Mouse (Mus musculus): ENCODE measurements around the gene Ubxn11.

Ubxn11 gene

DNA sequence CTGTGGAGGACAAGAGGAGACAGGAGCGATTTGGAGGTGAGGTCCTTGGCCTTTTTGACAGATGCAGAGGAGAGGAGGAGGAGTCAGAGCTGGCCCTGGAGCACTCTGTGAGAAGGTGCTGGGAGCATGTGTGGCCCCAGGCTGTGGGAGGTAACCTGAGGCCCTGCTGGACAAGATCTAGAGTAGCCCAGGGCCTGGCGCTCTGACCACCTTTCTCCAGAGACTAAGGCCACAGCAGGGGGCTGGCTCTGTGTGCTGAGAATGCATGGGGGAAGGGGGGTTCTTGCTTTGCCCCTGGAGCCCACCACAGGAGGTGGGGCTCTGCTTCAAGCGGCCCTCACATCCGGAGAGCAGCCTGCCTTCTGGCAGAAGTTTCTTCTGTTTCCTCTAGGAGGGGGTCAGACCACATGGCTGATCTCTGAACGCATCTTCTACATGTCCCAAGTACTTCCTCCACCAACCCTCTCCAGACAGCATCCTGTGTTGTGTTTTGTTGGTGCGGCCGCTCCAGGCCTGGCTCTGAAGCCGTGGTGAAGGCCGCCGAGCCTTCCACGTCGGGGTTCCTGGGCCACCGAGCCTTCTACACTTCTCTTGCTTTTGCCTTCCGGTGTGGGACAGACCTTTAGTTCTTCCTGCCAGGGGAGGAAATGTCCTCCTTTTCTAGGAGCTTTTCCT, 15.9 kb downstream of the Ubxn11 start:
- DNase-seq (ENCODE audit: low read depth, low spot score), result peak; percentile 69

DNA sequence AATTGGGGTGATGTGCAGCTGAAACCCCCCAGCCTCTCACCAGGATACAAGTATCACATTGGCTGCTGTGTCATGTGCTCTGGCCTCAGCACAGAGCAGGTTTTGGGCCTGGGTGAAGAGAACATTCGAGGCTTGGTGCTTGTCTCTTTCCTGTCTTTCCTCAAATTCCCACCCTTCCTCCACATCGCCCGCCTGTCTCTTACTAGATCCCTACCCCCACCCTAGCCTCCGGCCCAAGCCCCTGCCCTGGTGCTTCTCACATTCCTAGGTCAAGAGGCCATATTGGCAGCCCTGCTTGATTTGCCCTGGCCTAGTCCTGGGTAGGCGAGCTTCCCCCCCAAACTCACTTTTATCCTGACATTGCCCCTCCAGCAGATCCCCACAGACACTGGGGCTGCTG, 16.7 kb downstream of the Ubxn11 start:
- DNase-seq (ENCODE audit: low read depth, low spot score), result no peak

DNA sequence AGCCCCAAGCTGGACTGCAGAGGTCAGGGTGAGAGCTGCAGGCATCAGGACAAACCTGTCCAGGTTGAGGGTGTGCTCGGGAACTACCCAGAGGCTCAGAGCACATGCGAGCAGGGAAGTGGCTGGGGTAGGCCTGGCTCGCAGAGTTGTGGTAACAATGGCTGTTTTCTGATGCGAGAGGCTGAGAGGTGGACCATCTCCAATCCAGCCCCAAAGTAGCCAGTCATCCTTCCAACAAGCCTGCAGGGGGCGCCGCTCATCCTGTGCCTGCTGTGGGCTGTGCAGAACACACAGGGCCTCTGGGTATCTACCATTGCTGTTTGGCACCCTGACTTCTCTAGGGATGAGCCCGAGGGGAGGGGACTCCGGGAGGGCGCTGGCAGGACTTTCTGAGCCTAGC, 17.3 kb downstream of the Ubxn11 start:
- DNase-seq (ENCODE audit: low read depth, low spot score), result peak; percentile 78

DNA sequence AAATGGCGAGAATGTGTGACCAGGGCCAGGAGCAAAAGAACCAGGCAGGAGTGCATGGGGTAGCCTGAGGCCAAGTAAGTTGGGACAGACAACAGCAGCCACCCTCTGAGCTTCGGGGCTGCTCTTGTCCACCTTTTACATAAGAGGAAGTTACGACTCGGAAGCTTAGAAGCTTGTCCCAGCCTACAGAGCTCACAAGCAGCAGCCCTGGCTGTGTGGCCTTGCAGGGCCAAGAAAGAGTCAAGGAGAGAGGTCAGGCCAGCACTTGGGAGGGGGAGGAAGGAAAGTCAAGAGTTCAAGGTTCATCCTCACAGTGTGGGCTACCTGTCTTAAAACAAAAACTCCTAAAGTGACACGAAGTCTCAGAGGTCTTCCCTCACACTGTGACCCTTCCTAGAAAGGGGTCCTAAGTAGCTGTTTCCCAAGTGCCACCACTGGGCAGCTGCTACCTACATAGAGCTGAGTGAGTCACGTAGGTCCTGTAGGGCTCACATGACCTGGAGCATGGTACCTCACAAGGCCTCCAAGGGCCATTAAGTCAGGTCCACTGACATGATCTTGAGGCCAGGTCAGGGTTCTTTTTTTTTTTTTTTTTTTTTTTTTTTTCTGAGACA, 17.9 kb downstream of the Ubxn11 start:
- no peak for DNase-seq (ENCODE audit: low read depth, low spot score)

DNA sequence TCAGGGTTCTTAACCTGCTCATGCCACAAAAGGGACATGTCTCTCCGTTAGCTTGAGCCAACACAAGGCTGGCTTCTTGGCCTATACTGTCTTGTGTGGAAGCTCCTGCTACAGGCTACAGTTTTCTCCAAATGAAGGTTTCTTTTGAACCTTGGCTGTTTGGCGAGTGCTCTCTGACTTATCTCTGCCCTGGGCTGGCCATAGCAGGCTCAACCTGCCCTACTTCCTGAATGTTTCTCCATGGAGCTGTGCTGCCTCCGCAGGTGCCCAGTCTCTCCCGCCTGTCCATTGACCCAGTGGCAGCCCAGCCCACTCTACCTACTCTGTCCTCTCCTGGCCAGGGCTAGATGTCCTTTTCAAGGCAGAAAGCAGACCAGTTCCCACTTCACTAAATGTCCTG, 18.5 kb downstream of the Ubxn11 start:
- peak; percentile 10 for DNase-seq (ENCODE audit: low read depth, low spot score)

DNA sequence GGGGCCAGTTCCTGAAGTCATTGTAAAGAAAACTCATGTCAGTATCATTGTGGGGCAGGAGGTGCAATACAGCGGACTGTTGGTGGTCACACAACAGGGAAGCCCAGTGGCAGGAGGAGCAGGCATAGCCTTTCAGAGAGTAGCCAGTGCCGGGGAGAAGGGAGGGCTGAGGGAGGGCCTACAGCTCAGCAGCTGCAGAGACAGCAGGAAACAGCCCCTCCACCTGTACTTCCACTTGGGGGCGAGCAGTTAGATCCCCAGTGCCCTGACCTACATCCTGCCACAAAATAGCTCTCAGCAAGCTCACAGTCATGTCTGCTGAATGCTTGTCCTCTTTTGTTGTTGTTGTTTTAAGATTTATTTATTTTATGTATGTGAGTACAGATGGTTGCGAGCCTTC, 19.2 kb downstream of the Ubxn11 start:
- peak; percentile 74 for DNase-seq (ENCODE audit: low read depth, low spot score)

DNA sequence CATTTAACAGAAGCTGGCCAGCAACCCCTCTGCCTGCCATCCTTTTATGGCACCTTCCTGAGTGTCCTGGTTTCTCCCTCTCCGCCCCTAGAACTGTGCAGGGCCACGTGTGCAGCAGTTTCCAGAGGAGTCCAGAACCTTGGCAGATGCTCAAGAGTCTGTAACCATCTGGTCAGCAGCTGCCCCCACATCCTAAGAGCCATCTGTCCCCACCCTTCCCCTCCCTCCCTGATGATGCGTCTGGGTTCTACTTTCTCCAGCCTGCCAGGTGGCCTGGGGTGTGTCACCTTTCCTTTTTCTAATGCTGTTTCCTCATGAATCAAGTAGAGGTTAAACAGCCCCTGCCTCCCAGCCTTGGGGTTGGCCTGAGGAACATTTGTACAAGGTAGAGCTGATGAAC, 19.9 kb downstream of the Ubxn11 start:
- DNase-seq (ENCODE audit: low read depth, low spot score), result peak; percentile 14

DNA sequence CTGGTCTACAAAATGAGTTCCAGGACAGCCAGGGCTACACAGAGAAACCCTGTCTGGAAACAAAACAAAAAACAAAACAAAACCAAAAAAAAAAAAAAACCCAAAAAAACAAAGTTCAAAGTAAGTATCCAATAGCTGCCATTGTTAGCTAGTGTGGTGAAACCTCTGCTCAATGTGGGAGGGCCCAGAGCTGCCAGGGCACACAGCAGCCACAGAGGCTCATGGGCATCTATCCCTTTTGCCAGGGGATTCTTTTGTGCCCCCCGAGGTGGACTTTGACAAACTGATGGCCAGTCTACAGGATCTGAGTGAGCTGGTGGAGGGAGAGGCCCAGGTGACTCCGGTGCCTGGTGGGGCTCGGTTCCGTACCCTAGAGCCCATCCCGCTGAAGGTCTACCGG, 20.8 kb downstream of the Ubxn11 start:
- peak; percentile 23 for DNase-seq (ENCODE audit: low read depth, low spot score)

DNA sequence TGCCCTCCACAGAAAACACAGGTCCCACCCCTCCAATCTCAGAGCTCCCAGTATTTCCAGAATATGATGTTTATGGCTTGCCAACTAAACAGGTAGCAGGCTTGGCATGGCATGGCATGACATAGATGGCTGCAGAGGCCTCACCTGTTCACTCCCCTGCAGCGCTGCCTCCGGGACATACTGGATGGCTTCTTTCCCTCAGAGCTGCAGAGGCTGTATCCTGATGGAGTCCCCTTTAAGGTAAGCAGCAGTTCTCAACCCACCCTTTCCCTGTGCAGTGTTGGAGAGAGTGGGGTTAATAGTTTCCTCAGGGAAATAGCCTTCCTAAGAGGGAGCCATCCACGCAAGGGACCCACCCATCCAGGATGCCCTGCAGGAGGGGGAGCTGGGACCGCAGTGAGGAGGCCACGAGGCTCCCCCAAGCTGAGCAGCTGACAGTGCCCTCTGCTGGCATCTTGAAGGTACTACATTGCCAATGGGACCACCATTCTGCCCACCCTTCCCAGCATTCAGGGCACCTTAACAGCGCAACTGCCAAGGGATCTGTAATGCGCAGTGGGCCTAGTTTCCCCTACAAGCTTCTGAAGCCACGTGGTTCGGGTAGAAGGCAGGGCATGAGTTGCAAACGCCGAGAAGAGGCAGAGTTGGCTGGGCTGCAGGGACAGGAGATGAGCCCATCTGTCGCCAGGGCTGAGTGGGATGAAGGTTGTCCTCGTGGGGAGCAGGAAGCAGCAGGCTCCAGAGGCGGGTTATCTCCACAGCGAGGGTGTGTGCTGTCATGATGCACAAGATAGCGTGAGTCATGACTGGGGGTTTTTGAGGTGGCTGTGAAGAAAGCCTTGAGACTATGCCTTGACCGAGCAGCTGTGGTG, 21.5 kb downstream of the Ubxn11 start:
- peak; percentile 85 for DNase-seq (ENCODE audit: low read depth, low spot score)

DNA sequence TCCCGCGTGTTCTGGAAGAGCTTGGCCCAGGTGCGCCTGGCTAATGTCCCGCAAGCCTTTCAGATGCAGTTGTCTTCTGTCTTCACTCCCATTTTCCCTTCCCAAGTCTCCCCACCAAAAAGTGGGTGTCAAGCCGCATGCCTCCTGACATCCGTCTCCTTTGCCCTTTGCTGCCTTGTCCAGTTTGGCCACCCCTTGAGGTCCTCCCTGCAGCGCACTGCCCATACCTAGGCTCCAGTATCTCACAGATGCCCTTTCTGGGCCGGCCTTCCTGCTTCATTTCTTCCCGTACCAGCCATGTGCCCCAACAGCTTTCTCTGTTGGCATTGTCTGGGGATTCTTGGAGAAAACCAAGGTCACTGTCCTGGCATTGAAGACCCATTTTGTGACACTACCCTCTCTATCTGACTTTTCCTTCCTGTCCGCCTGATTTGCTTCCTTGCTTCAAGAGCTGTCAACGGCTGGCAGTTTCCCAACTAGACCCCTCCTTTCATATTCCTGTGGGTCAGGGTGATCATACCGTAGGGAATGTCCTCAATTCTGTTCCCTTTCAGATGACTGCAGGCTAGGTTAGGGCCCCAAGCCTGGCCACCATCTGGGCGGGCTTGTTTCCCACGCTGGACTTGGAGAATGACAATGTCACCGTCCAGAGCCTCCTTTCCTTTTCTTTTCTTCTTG, 23.2 kb downstream of the Ubxn11 start:
- no peak for DNase-seq (ENCODE audit: low read depth, low spot score)

DNA sequence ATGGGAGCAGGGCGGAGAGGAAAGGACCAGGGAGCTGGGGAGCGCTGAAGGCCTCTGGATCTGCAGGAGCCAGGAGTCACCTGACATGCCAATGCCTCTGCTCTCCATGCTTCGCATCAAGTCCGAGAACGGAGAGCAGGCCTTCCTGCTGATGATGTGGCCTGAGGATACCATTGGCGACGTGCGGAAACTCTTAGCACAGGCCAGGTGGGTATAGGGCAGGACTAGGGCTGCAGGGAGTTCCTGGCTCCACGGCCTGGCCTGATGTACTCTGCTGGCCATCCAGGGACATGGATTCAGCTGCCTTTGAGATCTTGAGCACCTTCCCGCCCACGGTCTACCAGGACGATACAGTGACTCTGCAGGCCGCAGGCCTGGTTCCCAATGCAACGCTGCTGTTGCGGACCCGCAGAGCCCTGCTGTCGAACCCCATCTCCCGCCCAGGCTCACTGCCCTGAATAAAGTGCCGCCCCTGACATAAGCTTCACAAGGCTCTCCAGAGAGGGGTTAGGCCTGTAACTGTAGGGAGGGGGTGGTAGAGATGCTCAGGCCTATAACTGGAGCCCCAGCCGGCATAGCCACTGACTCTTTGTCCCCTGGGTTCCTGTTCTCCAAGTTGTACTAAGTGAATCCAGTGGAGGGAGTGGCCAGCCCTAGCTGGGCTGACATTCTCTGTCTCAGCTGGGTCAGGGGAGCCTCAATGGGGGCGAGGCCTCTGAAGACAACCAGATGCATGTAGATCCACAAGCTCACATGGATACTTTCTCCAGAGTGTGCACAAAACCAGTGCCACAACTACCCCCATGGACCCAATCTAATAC, 24.1 kb downstream of the Ubxn11 start:
- no peak for DNase-seq (ENCODE audit: low read depth, low spot score)

DNA sequence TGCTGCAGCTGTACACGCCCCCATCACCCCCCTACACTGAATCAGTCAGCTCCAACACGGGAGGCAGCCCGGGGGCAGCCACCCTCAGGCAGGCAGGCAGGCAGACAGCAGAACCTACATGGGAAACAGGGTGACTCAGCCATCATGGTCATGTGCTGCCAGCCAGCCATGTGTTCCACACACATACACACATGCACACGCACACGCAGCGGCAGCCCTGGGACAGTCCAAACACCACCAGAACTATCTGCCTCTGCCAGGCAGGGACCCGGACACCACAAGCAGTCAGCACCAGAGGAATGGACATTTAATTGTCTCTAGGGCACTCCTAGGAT, 24.7 kb downstream of the Ubxn11 start:
- DNase-seq (ENCODE audit: low read depth, low spot score), result peak; percentile 37

DNA sequence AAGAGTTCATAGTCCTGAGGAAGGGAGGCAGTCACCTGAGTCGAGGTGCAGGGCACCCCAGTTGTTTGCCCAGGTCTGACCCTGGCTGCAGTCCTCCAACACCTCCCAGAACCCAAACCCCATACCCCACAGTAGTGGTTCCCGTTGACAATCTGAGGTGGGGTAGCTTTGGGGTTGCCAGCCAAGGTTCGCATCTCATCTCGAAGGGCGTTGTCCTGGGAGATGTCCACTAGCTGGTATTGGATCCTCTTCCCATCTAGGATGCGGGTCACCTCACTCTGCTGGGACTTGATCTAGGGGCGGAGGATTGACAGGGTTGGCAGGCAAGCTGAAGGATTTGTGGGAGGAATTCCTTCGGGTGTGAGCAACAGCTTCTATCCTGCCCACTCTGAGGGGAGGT, 25.4 kb downstream of the Ubxn11 start:
- DNase-seq (ENCODE audit: low read depth, low spot score), result no peak

DNA sequence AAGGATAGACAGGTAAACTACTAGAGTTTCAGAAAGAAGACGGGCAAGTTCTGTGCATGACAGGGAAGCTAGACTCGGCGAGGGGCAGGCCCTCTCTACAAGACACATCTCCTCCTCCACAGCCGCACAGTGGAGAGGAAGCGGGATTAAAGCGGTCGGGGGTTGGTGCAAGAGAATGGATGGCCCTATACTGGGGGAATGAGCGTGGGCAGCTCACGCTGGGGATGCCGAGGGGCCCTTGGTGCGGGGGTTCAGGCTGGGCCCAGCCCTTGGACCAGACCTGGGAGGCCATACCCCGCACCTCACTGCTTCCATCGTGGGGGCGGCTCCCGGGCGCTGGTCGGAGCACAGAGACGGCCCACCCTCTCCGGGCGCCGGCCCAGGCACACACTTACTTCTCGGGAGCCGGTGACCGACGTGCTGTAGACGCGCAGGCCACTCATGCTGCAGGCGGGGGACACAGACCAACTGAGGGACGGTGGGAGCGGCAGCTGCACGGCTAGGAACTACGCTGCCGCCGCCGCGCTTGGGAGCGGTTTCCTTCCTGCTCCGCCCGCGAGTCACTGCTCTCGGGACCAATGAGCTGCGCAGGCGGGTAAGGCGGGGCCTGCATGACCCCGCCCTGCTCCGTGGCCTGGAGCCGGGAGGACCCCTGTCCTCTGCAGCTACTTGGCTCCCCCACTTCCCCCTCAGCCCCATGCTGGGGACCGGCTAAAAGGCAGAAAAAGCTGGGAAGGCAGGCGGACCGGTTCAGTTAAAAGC, 26.0 kb downstream of the Ubxn11 start, which contains the start of gene Sh3bgrl3:
TSS of gene Sh3bgrl3 (minus strand) at position 569 of the 762 bp plus-strand sequence.
- DNase-seq (ENCODE audit: low read depth, low spot score), result peak; percentile 90

DNA sequence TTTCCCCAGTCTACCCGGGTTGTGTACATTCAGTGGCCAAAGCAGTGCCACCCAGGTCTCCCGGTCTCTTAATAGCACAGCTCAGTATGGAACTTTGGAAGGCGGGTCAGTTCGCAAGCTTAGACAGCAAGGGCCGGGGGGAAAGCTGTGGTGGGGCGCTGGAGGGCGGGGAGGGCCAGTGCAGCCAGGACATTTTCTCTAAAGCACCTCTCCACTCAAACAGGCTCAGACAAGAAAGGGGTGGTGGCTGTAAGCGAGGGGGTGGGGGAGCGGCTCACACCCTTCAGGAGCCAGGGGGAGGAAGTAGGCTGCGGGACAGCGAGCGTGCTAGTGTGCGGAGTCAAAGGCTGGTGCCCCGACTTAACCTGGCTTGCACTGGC, 26.6 kb downstream of the Ubxn11 start:
- peak; percentile 74 for DNase-seq (ENCODE audit: low read depth, low spot score)

DNA sequence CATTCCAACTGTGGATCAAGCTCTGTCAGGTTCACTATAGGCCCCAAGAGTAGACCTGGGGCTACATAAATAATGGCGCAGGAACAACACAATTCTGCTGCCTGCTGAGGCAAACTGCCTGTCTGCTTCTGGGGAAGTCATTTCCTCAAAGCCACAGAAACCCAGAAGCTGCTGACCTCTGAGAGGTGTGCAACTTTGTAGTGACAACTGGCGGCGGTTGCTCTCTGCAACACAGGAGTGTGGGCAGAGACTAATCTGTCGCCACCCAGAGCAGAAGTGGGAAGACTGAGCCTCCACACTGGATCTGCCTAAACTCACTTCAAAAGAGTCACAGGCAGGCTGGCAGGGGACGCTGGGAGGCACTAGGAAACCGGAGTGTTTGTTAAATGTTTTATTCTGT, 27.1 kb downstream of the Ubxn11 start:
- peak; percentile 36 for DNase-seq (ENCODE audit: low read depth, low spot score)

DNA sequence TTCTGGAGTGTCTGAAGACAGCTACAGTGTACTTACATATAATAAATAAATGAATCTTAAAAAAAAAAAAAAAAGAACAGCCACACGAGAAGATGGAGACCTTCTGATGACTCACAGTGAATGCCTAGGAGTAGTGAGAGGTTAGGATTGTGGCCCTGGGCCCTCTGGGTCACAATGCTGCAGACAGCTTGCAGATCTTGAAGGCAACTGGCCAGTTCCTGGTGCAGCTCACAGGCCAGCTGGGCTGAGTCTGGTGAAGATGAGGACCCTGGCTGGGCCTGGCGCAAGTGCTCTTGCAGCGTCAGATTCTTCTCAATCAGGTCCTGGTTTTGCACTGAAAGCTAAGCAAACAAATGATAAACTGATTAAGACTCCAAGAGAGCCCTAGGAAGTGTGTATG, 29.7 kb downstream of the Ubxn11 start:
- DNase-seq (ENCODE audit: low read depth, low spot score), result no peak

DNA sequence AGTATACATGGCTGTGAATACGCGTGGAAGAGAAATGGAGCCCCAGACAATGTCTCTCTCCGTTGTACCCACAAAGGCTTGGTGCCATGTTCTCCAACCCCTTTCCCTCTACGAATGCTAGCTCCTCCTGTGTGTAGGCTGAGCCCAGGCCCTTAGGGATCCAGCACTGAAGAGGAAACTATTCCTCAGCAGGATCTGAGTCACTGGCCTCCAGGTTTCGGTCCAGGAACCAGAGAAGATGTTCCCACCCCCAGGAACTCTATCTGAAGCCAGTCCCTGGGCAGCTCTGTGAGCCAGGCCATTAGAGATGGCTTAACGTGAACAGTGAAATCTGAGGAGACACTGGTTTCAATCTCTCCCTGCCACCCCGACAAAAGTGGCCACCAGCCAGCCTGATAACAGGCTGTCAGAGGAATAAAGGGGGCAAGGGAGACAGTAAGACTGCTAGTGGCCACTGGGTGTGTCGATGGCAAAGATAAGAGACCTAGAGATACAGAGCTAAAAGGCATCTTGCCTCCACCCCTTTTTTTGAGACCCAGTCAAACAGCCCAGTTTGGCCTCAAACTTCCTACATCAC, 30.2 kb downstream of the Ubxn11 start:
- DNase-seq (ENCODE audit: low read depth, low spot score), result no peak

DNA sequence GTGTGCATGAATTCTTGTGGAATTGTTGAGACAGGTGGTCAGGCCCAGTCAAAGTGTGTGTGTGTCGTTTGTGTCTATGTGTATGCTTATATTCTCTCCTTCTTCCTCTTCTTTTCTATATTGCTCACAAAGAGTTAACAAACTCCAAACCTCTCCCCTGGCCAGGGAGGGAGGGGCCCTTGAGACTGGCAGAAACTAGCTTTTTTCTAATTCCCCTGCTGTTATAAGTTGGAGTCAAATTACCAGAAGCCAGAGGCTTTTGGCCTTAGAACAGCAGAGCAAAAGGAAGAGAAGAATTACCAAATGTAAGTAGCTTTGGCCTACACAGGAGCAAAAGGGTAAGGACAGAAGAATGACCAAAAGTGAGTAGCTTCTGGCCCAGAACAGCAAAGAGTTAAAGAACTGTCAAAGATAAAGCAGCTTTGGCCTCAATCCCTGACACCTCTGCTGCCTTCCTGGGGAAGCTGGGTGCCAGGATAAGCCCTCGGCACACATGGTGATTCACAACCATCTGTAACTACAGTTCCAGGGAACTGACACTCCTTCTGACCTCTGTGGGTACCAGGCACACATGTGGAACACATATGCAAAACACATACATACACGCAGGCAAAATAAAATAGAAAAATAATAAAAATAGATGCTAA, 34.0 kb downstream of the Ubxn11 start:
- DNase-seq (ENCODE audit: low read depth, low spot score), result no peak

DNA sequence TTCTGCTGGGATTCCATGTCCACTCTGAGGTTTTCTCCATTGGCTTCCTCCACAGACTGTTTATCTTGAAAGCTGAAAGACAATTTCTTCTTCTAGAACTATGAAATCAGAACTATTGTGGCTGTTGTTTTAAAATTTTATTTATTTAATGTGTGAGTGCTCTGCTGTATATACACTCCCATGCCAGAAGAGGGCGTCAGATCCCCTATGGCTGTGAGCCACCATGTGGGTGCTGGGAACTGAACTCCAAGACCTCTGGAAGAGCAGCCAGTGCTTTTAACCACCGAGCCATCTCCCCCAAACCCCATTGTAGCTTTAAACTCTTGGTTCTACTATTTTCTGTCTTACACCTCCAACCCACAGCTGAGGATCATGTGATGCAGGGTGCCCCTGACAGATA, 36.5 kb downstream of the Ubxn11 start:
- peak; percentile 27 for DNase-seq (ENCODE audit: low read depth, low spot score)
